Mouse (Mus musculus): ENCODE data around the gene Metap1. TPM values are rescaled to one million over a fixed set of nuclear protein-coding genes. Genes with fewer than 3 reads are reported as not detected.
A peak's percentile ranks its signal among the peaks of the same experiment; 100 is the strongest.

Metap1 gene
- polyA plus RNA-seq, 1 experiment: 18.9 TPM

DNA sequence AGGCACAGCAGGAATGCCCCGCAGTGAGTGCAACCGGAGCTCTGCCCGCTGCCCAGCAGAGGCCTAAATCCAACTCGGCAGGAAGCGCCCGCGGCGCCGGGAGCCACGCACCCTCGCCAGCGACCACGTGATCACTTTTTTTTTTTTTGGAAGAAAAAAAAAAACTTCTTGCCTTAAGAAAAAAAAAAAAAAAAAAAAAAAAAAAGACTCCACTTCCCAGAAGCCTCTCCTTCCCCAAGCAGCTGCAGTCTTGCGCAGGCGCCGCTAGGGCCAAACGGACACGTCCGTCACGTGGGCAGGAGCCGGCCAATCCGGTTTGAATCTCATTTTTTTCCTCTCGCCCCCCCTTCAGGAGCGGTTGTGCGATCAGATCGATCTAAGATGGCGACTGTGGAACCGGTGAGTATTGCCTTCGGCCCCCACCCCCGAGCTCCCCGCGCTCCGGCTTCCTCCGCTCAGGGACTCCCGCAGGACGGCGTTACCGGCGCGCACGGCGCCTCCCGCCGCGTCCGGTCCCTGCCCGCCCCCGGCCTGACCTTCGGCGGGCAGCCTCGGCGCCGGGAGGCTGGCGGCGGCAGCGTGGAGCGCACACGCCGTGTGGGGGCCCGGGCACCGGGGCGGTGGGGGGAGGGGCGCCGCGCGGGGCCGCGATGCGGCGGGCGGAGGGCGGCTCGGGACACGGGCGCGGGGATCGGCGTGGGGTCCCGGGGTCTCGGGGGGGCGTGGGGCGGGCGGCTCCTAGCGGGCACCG is 37.8 kb upstream of the Metap1 start:
- peak overlapping the region; percentile 97 for H3K4me3 ChIP-seq (replicated peaks; ENCODE audit: control insufficient read depth, low read depth, low read length)
- peak overlapping the region; percentile 95 for H3K27ac ChIP-seq (ENCODE audit: control insufficient read depth, insufficient read depth, low read depth, low read length, poor library complexity)
- WGBS: under 1% methylated on average over 83 of the region's 85 CpGs
- no peaks in the 10 kb centered on the region; the same call in 1 of the 2 replicates for H3K4me1 ChIP-seq (ENCODE audit: control insufficient read depth, insufficient read depth, low read length)
- TF ChIP-seq CTCF (IDR thresholded peaks at IDR 0.05; ENCODE audit: control insufficient read depth, insufficient read depth, low read length): no peak
- TF ChIP-seq POLR2A (IDR thresholded peaks at IDR 0.05; ENCODE audit: borderline replicate concordance, control insufficient read depth, low read depth, low read length): peak; percentile 88

DNA sequence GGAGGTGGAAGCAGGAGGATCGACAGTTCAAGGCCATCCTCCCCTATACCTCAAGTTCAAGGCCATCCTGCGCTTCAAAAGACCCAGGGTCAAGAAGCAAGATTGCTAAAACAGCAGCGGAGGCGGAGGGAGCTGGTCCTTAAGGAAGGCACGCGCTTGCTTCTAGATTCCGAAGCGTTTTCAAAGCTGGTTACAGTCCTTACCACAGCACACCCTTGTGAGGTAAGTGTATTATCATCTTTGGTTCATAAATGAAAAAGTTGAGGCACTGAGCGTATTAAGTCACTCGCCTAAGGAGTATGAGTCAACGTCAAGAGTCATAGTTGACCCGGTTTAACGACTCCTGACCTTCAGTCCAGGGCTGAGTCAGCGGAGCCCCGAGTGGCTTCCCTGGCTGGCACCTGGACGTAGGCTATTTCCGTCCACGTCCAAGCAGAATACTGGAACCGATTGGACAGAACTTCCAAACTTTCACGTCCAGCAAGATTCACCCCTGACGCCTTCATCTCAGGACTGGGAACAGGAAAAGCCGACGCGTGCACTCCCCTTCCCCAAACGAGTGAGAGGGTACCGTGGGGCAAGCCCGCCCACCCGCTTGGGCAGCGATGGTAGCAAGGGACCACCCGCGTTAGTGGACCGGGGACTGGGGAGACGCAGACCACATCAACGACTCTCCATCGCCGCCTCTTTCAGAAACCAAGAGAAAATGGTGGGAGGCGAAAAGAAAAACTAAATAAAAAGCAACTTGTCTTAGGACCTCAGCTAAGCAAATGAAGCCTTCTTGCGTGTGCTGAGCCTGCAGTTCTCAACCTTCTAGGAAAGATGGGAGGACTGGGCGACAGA is 37.0 kb upstream of the Metap1 start, which contains the start of gene Eif4e:
Gene Eif4e (plus strand): TSS at position 107 of the 843 bp plus-strand sequence.
- Histone ChIP-seq H3K4me3 (replicated peaks; ENCODE audit: control insufficient read depth, low read depth, low read length) (peak within 1 kb of the TSS; percentile 97), H3K27ac (ENCODE audit: control insufficient read depth, insufficient read depth, low read depth, low read length, poor library complexity) (peak within 1 kb of the TSS; percentile 84), H3K4me1 (ENCODE audit: control insufficient read depth, insufficient read depth, low read length) (no peaks in the 10 kb centered on the region; the same call in 1 of the 2 replicates)
- TF ChIP-seq CTCF (IDR thresholded peaks at IDR 0.05; ENCODE audit: control insufficient read depth, insufficient read depth, low read length) (no peak), POLR2A (IDR thresholded peaks at IDR 0.05; ENCODE audit: borderline replicate concordance, control insufficient read depth, low read depth, low read length) (no peak)
- WGBS: 6% methylated on average over 39 of the region's 39 CpGs

DNA sequence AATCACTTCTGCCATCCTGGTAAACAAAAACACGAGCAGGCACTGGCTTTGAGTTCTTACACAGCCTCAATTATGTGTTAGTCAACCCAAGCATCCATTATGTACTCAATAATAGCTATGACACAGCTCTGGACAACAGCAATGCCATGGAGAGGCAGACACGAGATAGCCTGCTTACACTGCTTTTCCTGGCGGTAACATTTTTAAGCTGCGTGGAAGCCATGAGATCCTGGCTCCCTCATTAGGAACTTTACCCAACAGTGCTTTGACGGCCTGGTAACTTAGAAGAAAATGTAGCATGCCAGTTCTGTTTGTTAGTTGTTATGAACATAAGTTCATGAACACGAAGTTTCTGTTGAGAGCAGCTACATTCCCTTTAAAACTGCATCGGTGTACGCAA is 36.2 kb upstream of the Metap1 start:
- no peak overlapping the region for H3K27ac ChIP-seq (ENCODE audit: control insufficient read depth, insufficient read depth, low read depth, low read length, poor library complexity)
- no peak for TF ChIP-seq CTCF (IDR thresholded peaks at IDR 0.05; ENCODE audit: control insufficient read depth, insufficient read depth, low read length)
- no peak for TF ChIP-seq POLR2A (IDR thresholded peaks at IDR 0.05; ENCODE audit: borderline replicate concordance, control insufficient read depth, low read depth, low read length)
- 86% methylated on average over 8 of the region's 8 CpGs for WGBS
- H3K4me3 ChIP-seq (replicated peaks; ENCODE audit: control insufficient read depth, low read depth, low read length): no peak overlapping the region
- H3K4me1 ChIP-seq (ENCODE audit: control insufficient read depth, insufficient read depth, low read length): peaks cover 2% of the 10 kb centered on the region; the same call in 1 of the 2 replicates

DNA sequence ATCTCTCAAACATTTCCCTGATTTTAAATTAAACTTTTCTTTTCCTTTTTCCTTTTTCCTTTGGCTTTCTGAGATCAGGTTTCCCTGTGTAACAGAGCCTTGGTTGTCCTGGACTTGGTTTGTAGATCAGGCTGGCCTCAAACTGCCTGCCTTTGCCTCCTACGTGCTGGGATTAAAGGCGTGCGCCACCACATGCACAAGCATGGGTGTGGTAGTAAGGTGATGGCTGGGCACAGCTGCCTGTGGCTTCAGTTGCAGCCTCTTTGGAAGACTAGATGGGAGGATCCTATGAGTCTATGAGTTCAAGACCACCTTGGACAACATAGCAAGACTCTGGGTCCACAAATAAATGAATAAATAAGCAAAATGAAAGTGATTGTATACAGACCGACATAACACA is 34.6 kb upstream of the Metap1 start:
- 90% methylated on average over 4 of the region's 4 CpGs for WGBS
- H3K4me1 ChIP-seq (ENCODE audit: control insufficient read depth, insufficient read depth, low read length): peaks cover 2% of the 10 kb centered on the region; the same call in 1 of the 2 replicates
- H3K27ac ChIP-seq (ENCODE audit: control insufficient read depth, insufficient read depth, low read depth, low read length, poor library complexity): no peak overlapping the region
- TF ChIP-seq POLR2A (IDR thresholded peaks at IDR 0.05; ENCODE audit: borderline replicate concordance, control insufficient read depth, low read depth, low read length) (no peak), CTCF (IDR thresholded peaks at IDR 0.05; ENCODE audit: control insufficient read depth, insufficient read depth, low read length) (no peak)
- H3K4me3 ChIP-seq (replicated peaks; ENCODE audit: control insufficient read depth, low read depth, low read length): no peak overlapping the region

DNA sequence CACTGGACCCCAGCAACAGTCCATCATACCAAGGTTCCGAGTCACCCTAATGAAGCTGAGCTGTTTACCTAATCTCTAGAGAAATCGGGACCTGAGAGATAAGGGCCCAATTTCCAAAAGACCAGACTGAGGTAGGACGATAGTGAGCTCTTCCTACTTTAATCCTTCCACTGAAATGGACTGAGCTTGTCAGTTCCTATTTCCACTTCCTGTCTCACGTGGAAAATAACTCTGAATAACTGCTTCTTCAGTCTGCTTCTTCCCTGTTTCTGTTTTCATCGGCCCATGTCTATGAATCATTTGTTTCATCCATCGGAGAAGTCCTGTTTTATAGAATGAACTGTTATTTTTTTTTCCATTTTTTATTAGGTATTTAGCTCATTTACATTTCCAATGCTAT is 29.9 kb upstream of the Metap1 start:
- H3K4me3 ChIP-seq (replicated peaks; ENCODE audit: control insufficient read depth, low read depth, low read length): no peak overlapping the region
- H3K27ac ChIP-seq (ENCODE audit: control insufficient read depth, insufficient read depth, low read depth, low read length, poor library complexity): no peak overlapping the region
- WGBS: 51% methylated on average over 6 of the region's 6 CpGs
- TF ChIP-seq POLR2A (IDR thresholded peaks at IDR 0.05; ENCODE audit: borderline replicate concordance, control insufficient read depth, low read depth, low read length): no peak
- no peak for TF ChIP-seq CTCF (IDR thresholded peaks at IDR 0.05; ENCODE audit: control insufficient read depth, insufficient read depth, low read length)
- peaks cover 2% of the 10 kb centered on the region; the same call in 1 of the 2 replicates for H3K4me1 ChIP-seq (ENCODE audit: control insufficient read depth, insufficient read depth, low read length)

DNA sequence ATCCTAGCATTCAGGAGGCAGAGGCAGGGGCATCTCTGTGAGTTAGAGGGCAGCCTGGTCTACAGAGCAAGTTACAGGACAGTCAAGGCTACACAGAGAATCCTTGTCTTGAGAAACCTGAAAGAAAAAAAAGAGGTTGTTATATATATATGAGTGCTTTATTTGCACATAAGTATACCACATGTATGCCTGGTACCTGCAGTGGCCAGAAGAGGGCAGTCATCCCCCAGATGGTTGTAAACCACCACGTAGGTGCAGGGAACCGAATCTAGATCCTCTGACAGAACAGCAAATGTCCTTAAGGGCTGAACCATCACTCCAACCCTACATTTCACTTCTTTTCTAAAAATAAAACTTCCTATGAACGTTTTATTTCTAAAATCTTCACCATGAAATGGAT is 28.6 kb upstream of the Metap1 start:
- H3K27ac ChIP-seq (ENCODE audit: control insufficient read depth, insufficient read depth, low read depth, low read length, poor library complexity): no peak overlapping the region
- peaks cover 2% of the 10 kb centered on the region; the same call in 1 of the 2 replicates for H3K4me1 ChIP-seq (ENCODE audit: control insufficient read depth, insufficient read depth, low read length)
- 56% methylated on average over 3 of the region's 3 CpGs for WGBS
- peak; percentile 72 for TF ChIP-seq CTCF (IDR thresholded peaks at IDR 0.05; ENCODE audit: control insufficient read depth, insufficient read depth, low read length)
- no peak for TF ChIP-seq POLR2A (IDR thresholded peaks at IDR 0.05; ENCODE audit: borderline replicate concordance, control insufficient read depth, low read depth, low read length)
- no peak overlapping the region for H3K4me3 ChIP-seq (replicated peaks; ENCODE audit: control insufficient read depth, low read depth, low read length)

DNA sequence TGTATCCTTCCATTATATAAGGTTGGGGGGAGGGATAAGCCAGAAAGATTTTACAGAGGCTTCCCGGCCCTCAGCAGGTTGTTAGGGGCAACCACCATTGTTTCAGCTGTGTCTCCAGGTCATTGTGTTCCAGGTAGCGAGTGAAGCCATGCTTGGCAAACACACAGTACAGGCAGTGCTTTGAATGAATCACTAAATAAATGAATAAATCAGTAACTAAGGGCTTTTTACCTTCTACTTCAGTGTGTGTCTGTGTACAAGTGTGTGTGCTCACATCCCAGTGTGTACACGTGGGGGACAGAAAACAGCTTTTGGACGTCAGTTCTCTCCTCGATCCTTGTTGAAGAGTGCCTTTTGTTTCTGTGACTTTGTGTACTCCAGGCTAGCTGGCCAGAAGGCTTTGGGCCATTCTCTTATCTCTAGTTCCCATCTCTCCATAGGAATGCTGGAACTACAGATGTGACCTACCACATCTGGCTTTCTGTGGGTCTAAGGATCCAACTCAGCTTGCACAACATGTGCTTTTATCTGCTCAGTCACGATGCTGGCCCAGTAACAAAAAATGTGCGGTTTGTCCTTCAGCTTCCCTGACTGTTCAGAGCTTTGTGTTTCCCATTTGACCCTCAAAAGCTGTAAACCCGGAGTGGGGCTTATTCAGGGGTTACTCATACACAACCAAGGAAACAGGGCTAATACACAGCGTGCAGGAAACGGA is 26.5 kb upstream of the Metap1 start:
- no peaks in the 10 kb centered on the region for H3K4me1 ChIP-seq (ENCODE audit: control insufficient read depth, insufficient read depth, low read length)
- no peak overlapping the region for H3K27ac ChIP-seq (ENCODE audit: control insufficient read depth, insufficient read depth, low read depth, low read length, poor library complexity)
- 75% methylated on average over 10 of the region's 10 CpGs for WGBS
- TF ChIP-seq POLR2A (IDR thresholded peaks at IDR 0.05; ENCODE audit: borderline replicate concordance, control insufficient read depth, low read depth, low read length) (no peak), CTCF (IDR thresholded peaks at IDR 0.05; ENCODE audit: control insufficient read depth, insufficient read depth, low read length) (no peak)
- no peak overlapping the region for H3K4me3 ChIP-seq (replicated peaks; ENCODE audit: control insufficient read depth, low read depth, low read length)

Measured in bone marrow, adult 2 months (tissue).